Mouse (Mus musculus): Measurements from ENCODE around the gene Cdh3.

- TF ChIP-seq CTCF (IDR thresholded peaks at IDR 0.05; ENCODE audit: borderline replicate concordance, extremely low read depth, insufficient read depth, insufficient read length) (no peak), POLR2A (IDR thresholded peaks at IDR 0.05; ENCODE audit: borderline replicate concordance, extremely low read depth, insufficient read depth, insufficient read length, poor library complexity, severe bottlenecking) (no peak)
Observed at GRCm38 (mm10) chr8:106533709-106534108, 23.0 kb downstream of the Cdh3 start.
